ENCODE assay signal across 16 mouse cellular contexts in the genomic region with DNA sequence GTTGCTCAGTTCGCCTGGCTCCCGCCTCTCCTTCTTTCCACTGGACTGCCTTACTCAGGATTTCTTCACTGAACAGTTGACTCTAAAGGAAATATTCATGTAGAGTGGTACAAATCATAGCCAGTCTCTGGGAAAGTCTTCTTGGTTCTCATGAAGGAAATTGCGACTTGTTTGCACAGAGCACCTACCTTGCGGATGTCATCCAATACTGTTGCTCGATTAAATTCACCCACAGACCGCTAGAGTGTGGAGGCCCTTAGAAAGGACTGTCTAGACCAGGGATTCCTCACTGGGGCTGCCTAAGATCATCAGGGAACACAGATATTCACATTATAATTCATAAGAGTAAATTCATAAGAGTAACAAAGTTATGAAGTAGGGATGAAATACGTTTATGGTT. TPM values are rescaled to one million over a fixed set of nuclear protein-coding genes. Genes with fewer than 3 reads are reported as not detected.
"Had no signal": no experiment of that assay in that cellular context is flagged by ENCODE, and none has a peak within 500 bp of the region (broad histone marks: within the 10 kb centered on the region; RNA-seq: fewer than 3 reads in every experiment).

No protein-coding gene starts in this region.

- ATAC-seq: liver, embryonic 12.5 days; midbrain, embryonic 16.5 days had no signal

- H3K4me3 ChIP-seq: left cerebral cortex, adult 2 months; limb, embryonic 15.5 days; liver, embryonic 12.5 days; midbrain, embryonic 10.5 days; neural tube, embryonic 13.5 days; stomach, embryonic 15.5 days had no signal

- H3K27ac ChIP-seq: left cerebral cortex, adult 2 months; limb, embryonic 15.5 days; liver, embryonic 12.5 days; midbrain, embryonic 10.5 days; neural tube, embryonic 13.5 days; stomach, embryonic 15.5 days had no signal

- DNase-seq: kidney, postnatal 10 days; lung, embryonic 14.5 days; lung, postnatal 10 days; lung, postnatal 4 days; retina, postnatal 1 day; right cerebral cortex, postnatal 14 days; thymus, adult 2 months; thymus, postnatal 25 days had no signal

- H3K9me3 ChIP-seq: limb, embryonic 15.5 days; liver, embryonic 12.5 days; midbrain, embryonic 10.5 days; neural tube, embryonic 13.5 days; stomach, embryonic 15.5 days had no signal

- H3K4me2 ChIP-seq: limb, embryonic 15.5 days; liver, embryonic 12.5 days; lung, embryonic 14.5 days; neural tube, embryonic 13.5 days; stomach, embryonic 15.5 days had no signal

- H3K9ac ChIP-seq: limb, embryonic 15.5 days; liver, embryonic 12.5 days; lung, embryonic 14.5 days; neural tube, embryonic 13.5 days; stomach, embryonic 15.5 days had no signal

- H3K36me3 ChIP-seq: limb, embryonic 15.5 days; liver, embryonic 12.5 days; midbrain, embryonic 10.5 days; neural tube, embryonic 13.5 days; stomach, embryonic 15.5 days had no signal

- H3K27me3 ChIP-seq: limb, embryonic 15.5 days; liver, embryonic 12.5 days; neural tube, embryonic 13.5 days; stomach, embryonic 15.5 days had no signal

- H3K4me1 ChIP-seq: liver, embryonic 12.5 days; midbrain, embryonic 10.5 days; neural tube, embryonic 13.5 days; stomach, embryonic 15.5 days had no signal

RNA-seq across cellular contexts. Expression of gene Icos, which starts 24.0 kb away (rescaled TPM):
- total RNA-seq: layer of hippocampus, postnatal 25 days had no signal
- polyA plus RNA-seq: lung, embryonic 14.5 days; neural tube, embryonic 13.5 days had no signal
